Mouse (Mus musculus) urinary bladder, postnatal 14 days (tissue): Measurements from ENCODE around the gene Sclt1.

Source experiments
- DNase-seq: peaks from one replicate; pipeline ENCODE4 v3.0.0; 2021; ENCODE audit warnings: low spot score

The Sclt1 gene

DNA sequence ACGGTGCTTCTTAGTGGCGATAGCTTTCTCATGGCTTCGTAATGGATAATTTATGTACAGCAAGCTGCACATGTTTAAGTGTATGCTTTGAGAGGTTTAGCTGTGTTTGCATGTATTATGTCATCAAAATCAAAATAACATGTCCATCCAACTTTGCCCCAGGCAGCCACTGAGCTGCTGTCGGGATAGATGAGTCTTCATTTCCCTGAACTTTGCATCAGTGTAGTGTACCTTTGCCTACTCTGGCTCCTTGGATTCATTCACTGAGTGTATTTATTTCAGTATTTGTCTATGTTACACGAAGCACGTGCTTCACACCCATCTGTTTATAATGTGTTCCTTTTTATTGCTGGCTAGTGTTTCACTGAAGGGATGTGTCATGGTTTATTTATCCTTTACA, 156.0 kb downstream of the Sclt1 start:
- no peak for DNase-seq

DNA sequence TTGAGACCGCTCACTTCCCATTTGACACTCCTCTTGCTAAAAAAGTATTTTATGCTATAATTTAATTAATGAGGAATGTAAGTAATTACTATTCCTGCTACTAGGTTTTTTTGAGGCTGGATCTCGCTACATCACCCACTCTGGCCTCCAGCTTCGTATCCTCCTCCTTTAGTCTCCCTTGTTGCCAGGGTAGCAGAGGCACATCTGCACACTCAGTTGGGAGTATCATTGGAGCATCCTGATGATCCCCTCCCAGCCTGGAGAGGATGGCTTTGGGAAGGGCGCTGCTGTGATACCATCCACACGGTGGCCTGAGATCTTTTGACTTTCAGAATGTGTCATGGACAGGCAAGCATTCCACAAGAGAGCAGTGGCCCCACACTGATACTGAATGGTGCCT, 156.8 kb downstream of the Sclt1 start:
- DNase-seq, result no peak

DNA sequence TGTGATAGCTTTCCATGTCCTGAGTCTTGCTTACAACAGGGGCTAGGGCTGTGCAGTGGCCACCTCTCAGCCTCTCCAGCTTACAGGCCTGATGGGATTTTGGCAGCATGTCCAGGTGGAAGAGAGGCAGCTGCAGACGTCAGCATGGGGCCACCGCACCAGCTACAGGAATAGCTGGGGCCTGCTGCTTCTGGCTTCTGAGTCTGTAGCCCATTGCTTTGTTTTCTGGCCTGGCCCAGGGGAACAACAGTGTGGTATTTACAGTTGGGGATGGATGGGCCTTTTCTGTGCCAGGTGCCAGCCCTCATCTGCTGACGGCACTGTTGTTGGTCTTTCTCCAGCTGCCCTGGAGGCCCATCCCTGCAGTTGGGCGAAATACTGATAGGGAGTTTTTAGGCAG, 158.7 kb downstream of the Sclt1 start:
- DNase-seq, result no peak

DNA sequence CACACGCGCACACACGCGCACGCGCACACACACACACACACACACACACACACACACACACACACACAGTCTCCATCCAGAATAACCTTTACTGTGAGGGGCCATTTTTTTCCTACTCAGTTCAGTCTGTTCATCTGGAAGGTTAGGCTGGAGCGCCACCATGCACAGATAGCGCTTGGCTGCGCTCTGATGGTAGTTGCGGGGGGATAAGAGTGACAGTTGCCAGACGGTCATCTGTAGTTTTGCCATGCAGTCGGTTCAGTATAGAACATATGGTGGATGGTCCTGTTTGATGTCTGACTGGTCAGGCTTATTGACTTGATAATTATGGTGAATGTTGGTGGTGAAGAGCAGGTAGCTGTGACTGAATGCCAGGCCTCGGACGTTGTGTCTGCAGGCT, 159.2 kb downstream of the Sclt1 start:
- no peak for DNase-seq

DNA sequence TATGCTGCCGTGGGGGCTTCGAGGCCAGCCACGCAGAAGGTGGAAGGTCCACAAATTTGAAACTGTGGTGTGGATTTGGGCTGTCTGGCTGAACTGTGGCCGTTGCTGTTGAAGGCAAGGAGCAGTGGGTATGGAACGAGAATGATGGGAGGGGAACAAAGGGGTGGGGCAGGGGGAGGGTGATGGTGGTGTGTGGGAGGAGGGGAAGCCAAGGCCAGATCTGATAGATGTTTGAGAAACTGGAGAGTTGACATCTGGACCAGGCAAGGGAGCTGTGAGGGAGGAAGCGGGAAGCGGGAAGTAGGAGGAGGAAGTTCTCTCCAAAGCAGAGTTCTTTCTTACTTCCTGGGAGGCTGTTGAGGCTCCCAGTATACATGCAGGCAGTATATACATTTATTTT, 160.1 kb downstream of the Sclt1 start:
- DNase-seq, result no peak

DNA sequence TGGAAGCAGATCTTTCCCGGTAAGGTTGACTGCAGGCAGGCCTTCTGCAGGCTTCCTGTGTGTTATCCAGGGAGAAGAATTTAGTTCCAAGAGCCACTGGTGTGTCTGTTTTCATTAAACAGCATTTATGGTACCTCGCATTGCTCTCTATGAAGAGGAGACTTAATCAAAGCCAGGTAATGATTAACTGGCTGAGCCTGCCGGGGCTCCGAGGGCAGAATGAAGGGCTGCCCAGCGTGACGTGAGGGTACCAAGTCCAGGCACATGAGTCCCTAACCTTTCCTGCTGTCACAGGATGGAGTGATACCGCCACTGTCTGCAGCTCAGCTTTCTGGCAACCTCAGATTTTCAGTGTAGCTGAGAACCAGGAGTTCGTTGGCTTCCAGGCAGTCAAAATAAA, 160.9 kb downstream of the Sclt1 start:
- DNase-seq, result no peak

DNA sequence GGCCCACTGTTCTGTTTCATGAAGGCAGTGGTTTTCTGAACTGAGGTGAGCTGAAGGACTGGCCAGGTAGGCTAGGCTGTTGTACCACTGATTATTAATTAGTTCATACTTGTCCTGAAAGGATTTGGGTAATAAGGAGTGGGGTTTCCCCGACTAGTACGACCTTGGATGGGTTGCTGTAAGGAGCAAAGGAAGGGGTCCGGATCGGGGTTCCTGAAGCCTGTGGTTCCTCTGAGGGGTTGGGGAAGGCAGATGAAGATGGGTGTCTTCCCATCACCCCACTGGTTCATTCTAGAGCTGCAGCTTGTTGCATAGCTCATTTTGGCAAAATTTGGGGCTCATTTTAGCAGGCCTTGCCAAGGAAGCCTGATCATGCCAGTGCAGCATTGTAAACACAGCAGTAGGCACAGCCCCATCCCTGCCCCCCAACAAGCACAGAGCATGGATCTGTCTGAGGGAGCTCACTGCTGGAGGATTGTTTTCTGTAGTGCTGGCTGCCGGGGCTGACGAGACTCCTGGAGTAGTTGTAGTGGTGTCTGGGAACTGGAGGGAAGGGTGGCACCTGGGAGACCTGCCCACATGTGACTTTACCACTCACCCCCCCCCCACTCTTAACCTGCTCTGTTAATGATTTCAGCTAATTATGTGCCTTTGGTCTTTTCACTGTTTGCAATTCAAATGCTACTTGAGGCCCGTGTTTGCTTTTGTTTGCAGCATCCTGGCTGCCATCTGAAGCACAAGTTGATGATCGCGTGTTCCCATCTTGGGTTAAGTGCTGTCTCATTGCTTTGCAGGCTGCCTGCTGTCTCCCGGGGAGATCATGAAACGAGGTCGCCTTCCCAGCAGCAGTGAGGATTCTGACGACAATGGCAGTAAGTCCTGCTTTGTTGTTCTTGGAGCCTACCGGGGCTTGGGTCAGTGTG, 161.7 kb downstream of the Sclt1 start:
- DNase-seq, result no peak

DNA sequence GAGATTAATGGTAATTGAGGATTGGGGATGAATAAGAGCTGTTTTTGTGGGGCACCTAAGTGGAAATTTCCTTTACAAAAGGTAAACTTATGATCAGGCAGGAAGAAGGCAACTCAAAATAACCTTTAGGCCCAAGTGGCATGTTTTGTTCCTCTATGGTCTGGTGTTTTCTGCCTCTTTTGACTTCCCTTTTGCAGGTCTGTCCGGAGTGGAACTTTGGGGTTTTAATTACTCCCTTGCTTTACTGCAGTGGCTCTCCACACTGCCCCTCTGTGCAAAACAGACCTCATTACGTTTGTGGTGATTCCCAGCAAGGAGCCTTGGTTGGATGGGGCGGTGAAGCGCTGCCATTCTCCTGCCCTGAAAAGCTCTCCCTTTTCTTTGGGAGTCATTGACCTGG, 162.4 kb downstream of the Sclt1 start:
- no peak for DNase-seq

DNA sequence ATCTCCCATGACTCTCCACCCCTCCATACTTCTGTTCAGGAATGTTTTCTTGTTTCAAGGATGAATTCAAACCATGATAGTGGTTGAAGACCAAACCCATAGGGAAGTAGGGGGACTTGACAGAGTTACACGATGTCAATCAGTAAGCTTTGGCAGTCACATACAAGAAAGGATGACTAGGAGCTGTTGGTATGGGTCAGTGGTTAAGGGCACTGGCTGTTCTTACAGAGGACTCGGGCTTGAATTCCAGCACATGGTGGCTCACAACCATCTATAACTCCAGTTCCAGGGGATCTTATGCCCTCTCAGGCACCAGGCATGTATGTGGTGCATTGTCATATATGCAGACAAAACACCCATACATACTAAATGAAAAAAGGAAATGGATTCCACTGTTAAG, 165.1 kb downstream of the Sclt1 start:
- DNase-seq, result no peak
